Mouse (Mus musculus): ENCODE data around the gene Kpnb1. TPM values are rescaled to one million over a fixed set of nuclear protein-coding genes. Genes with fewer than 3 reads are reported as not detected.

The Kpnb1 gene
- polyA plus RNA-seq, 1 experiment from 2014 or later, result 39.6 TPM

GRCm38 (mm10) chr11:97176851-97177250 is 10.8 kb downstream of the Kpnb1 start:
- no peak overlapping the region for H3K4me2 ChIP-seq (ENCODE audit: low read depth, low read length)
- no peak for ATAC-seq (ENCODE audit: low read depth)
- 46% methylated on average over 3 of the region's 3 CpGs for WGBS
- H3K4me1 ChIP-seq (replicated peaks; ENCODE audit: control insufficient read depth, insufficient read depth, low read length), result no peaks in the 10 kb centered on the region
- peaks cover 66% of the 10 kb centered on the region for H3K36me3 ChIP-seq (ENCODE audit: control insufficient read depth, insufficient read depth, low read length)
- no peak overlapping the region for H3K4me3 ChIP-seq (ENCODE audit: low read length)
- no peaks in the 10 kb centered on the region for H3K27me3 ChIP-seq (ENCODE audit: control insufficient read depth, insufficient read depth, low read depth, low read length)
- H3K27ac ChIP-seq (ENCODE audit: low read length), result no peak overlapping the region
- no peaks in the 10 kb centered on the region for H3K9me3 ChIP-seq (ENCODE audit: control insufficient read depth, low read length)
- H3K9ac ChIP-seq (ENCODE audit: low read length), result no peak overlapping the region

GRCm38 (mm10) chr11:97175499-97175898 is 12.2 kb downstream of the Kpnb1 start:
- H3K9me3 ChIP-seq (ENCODE audit: control insufficient read depth, low read length), result no peaks in the 10 kb centered on the region
- no peak for ATAC-seq (ENCODE audit: low read depth)
- H3K4me2 ChIP-seq (ENCODE audit: low read depth, low read length), result no peak overlapping the region
- peaks cover 69% of the 10 kb centered on the region for H3K36me3 ChIP-seq (ENCODE audit: control insufficient read depth, insufficient read depth, low read length)
- H3K4me3 ChIP-seq (ENCODE audit: low read length), result no peak overlapping the region
- H3K27me3 ChIP-seq (ENCODE audit: control insufficient read depth, insufficient read depth, low read depth, low read length), result no peaks in the 10 kb centered on the region
- H3K9ac ChIP-seq (ENCODE audit: low read length), result no peak overlapping the region
- H3K27ac ChIP-seq (ENCODE audit: low read length), result no peak overlapping the region
- no peaks in the 10 kb centered on the region for H3K4me1 ChIP-seq (replicated peaks; ENCODE audit: control insufficient read depth, insufficient read depth, low read length)
- WGBS, result 90% methylated on average over 7 of the region's 7 CpGs

- no peak for ATAC-seq (ENCODE audit: low read depth)
- WGBS, result 86% methylated on average over 6 of the region's 6 CpGs
- Histone ChIP-seq H3K9me3 (ENCODE audit: control insufficient read depth, low read length) (no peaks in the 10 kb centered on the region), H3K4me1 (replicated peaks; ENCODE audit: control insufficient read depth, insufficient read depth, low read length) (no peaks in the 10 kb centered on the region), H3K27ac (ENCODE audit: low read length) (no peak overlapping the region), H3K4me3 (ENCODE audit: low read length) (no peak overlapping the region), H3K36me3 (ENCODE audit: control insufficient read depth, insufficient read depth, low read length) (peaks cover 65% of the 10 kb centered on the region), H3K4me2 (ENCODE audit: low read depth, low read length) (no peak overlapping the region), H3K9ac (ENCODE audit: low read length) (no peak overlapping the region), H3K27me3 (ENCODE audit: control insufficient read depth, insufficient read depth, low read depth, low read length) (no peaks in the 10 kb centered on the region)
Observed at GRCm38 (mm10) chr11:97160341-97160740, 27.3 kb downstream of the Kpnb1 start.

- H3K4me1 ChIP-seq (replicated peaks; ENCODE audit: control insufficient read depth, insufficient read depth, low read length), result peaks cover 10% of the 10 kb centered on the region
- no peak overlapping the region for H3K4me2 ChIP-seq (ENCODE audit: low read depth, low read length)
- no peaks in the 10 kb centered on the region for H3K27me3 ChIP-seq (ENCODE audit: control insufficient read depth, insufficient read depth, low read depth, low read length)
- no peak for ATAC-seq (ENCODE audit: low read depth)
- 75% methylated on average over 7 of the region's 7 CpGs for WGBS
- H3K4me3 ChIP-seq (ENCODE audit: low read length), result no peak overlapping the region
- H3K27ac ChIP-seq (ENCODE audit: low read length), result no peak overlapping the region
- H3K36me3 ChIP-seq (ENCODE audit: control insufficient read depth, insufficient read depth, low read length), result peaks cover 36% of the 10 kb centered on the region
- no peaks in the 10 kb centered on the region for H3K9me3 ChIP-seq (ENCODE audit: control insufficient read depth, low read length)
- H3K9ac ChIP-seq (ENCODE audit: low read length), result no peak overlapping the region
Observed at GRCm38 (mm10) chr11:97156999-97157398, 30.7 kb downstream of the Kpnb1 start.

GRCm38 (mm10) chr11:97152662-97153287 is 34.9 kb downstream of the Kpnb1 start:
- Histone ChIP-seq H3K4me3 (ENCODE audit: low read length) (no peak overlapping the region), H3K4me2 (ENCODE audit: low read depth, low read length) (no peak overlapping the region), H3K4me1 (replicated peaks; ENCODE audit: control insufficient read depth, insufficient read depth, low read length) (peaks cover 24% of the 10 kb centered on the region), H3K36me3 (ENCODE audit: control insufficient read depth, insufficient read depth, low read length) (peaks cover 10% of the 10 kb centered on the region; the same call in 1 of the 2 replicates), H3K27ac (ENCODE audit: low read length) (no peak overlapping the region), H3K27me3 (ENCODE audit: control insufficient read depth, insufficient read depth, low read depth, low read length) (no peaks in the 10 kb centered on the region), H3K9me3 (ENCODE audit: control insufficient read depth, low read length) (no peaks in the 10 kb centered on the region), H3K9ac (ENCODE audit: low read length) (no peak overlapping the region)
- WGBS, result 25% methylated on average over 10 of the region's 10 CpGs
- ATAC-seq (ENCODE audit: low read depth), result no peak

GRCm38 (mm10) chr11:97152023-97152426 is 35.7 kb downstream of the Kpnb1 start:
- Histone ChIP-seq H3K27ac (ENCODE audit: low read length) (no peak overlapping the region), H3K4me3 (ENCODE audit: low read length) (peak overlapping the region; percentile 78), H3K4me1 (replicated peaks; ENCODE audit: control insufficient read depth, insufficient read depth, low read length) (peaks cover 24% of the 10 kb centered on the region), H3K4me2 (ENCODE audit: low read depth, low read length) (peak overlapping the region; percentile 78), H3K27me3 (ENCODE audit: control insufficient read depth, insufficient read depth, low read depth, low read length) (no peaks in the 10 kb centered on the region), H3K9ac (ENCODE audit: low read length) (peak overlapping the region; percentile 74; the same call in 1 of the 2 replicates), H3K9me3 (ENCODE audit: control insufficient read depth, low read length) (no peaks in the 10 kb centered on the region), H3K36me3 (ENCODE audit: control insufficient read depth, insufficient read depth, low read length) (peaks cover 4% of the 10 kb centered on the region; the same call in 1 of the 2 replicates)
- no peak for ATAC-seq (ENCODE audit: low read depth)
- 3% methylated on average over 11 of the region's 11 CpGs for WGBS

- peaks cover 28% of the 10 kb centered on the region for H3K4me1 ChIP-seq (replicated peaks; ENCODE audit: control insufficient read depth, insufficient read depth, low read length)
- H3K4me3 ChIP-seq (ENCODE audit: low read length), result peak within 1 kb of the TSS; percentile 78
- under 1% methylated on average over 32 of the region's 64 CpGs for WGBS
- peak within 1 kb of the TSS; percentile 78 for H3K4me2 ChIP-seq (ENCODE audit: low read depth, low read length)
- peak within 1 kb of the TSS; percentile 93 for H3K27ac ChIP-seq (ENCODE audit: low read length)
- peaks cover 3% of the 10 kb centered on the region; the same call in 1 of the 2 replicates for H3K36me3 ChIP-seq (ENCODE audit: control insufficient read depth, insufficient read depth, low read length)
- ATAC-seq (ENCODE audit: low read depth), result peak; percentile 19
- no peaks in the 10 kb centered on the region for H3K27me3 ChIP-seq (ENCODE audit: control insufficient read depth, insufficient read depth, low read depth, low read length)
- H3K9ac ChIP-seq (ENCODE audit: low read length), result peak within 1 kb of the TSS; percentile 74
- H3K9me3 ChIP-seq (ENCODE audit: control insufficient read depth, low read length), result no peaks in the 10 kb centered on the region
Observed at GRCm38 (mm10) chr11:97151343-97151801, 36.3 kb downstream of the Kpnb1 start, which contains the start of gene Tbkbp1. Gene Tbkbp1 (minus strand): TSS chr11:97151495.

- no peaks in the 10 kb centered on the region for H3K9me3 ChIP-seq (ENCODE audit: control insufficient read depth, low read length)
- peak overlapping the region; percentile 78 for H3K4me3 ChIP-seq (ENCODE audit: low read length)
- peak; percentile 80 for ATAC-seq (ENCODE audit: low read depth)
- WGBS, result under 1% methylated on average over 76 of the region's 102 CpGs
- H3K27ac ChIP-seq (ENCODE audit: low read length), result peak overlapping the region; percentile 93
- H3K27me3 ChIP-seq (ENCODE audit: control insufficient read depth, insufficient read depth, low read depth, low read length), result no peaks in the 10 kb centered on the region
- peaks cover 30% of the 10 kb centered on the region for H3K4me1 ChIP-seq (replicated peaks; ENCODE audit: control insufficient read depth, insufficient read depth, low read length)
- H3K9ac ChIP-seq (ENCODE audit: low read length), result peak overlapping the region; percentile 74
- no peaks in the 10 kb centered on the region for H3K36me3 ChIP-seq (ENCODE audit: control insufficient read depth, insufficient read depth, low read length)
- peak overlapping the region; percentile 78 for H3K4me2 ChIP-seq (ENCODE audit: low read depth, low read length)
Observed at GRCm38 (mm10) chr11:97150411-97151330, 37.0 kb downstream of the Kpnb1 start.

- H3K4me1 ChIP-seq (replicated peaks; ENCODE audit: control insufficient read depth, insufficient read depth, low read length), result peaks cover 30% of the 10 kb centered on the region
- peak overlapping the region; percentile 74 for H3K9ac ChIP-seq (ENCODE audit: low read length)
- no peaks in the 10 kb centered on the region for H3K27me3 ChIP-seq (ENCODE audit: control insufficient read depth, insufficient read depth, low read depth, low read length)
- H3K27ac ChIP-seq (ENCODE audit: low read length), result peak overlapping the region; percentile 93
- ATAC-seq (ENCODE audit: low read depth), result peak; percentile 73
- H3K4me3 ChIP-seq (ENCODE audit: low read length), result peak overlapping the region; percentile 78
- H3K9me3 ChIP-seq (ENCODE audit: control insufficient read depth, low read length), result no peaks in the 10 kb centered on the region
- H3K36me3 ChIP-seq (ENCODE audit: control insufficient read depth, insufficient read depth, low read length), result peaks cover 3% of the 10 kb centered on the region; the same call in 1 of the 2 replicates
- H3K4me2 ChIP-seq (ENCODE audit: low read depth, low read length), result peak overlapping the region; percentile 78
- under 1% methylated on average over 14 of the region's 14 CpGs for WGBS
Observed at GRCm38 (mm10) chr11:97149995-97150410, 37.7 kb downstream of the Kpnb1 start.
